In the genomic region with DNA sequence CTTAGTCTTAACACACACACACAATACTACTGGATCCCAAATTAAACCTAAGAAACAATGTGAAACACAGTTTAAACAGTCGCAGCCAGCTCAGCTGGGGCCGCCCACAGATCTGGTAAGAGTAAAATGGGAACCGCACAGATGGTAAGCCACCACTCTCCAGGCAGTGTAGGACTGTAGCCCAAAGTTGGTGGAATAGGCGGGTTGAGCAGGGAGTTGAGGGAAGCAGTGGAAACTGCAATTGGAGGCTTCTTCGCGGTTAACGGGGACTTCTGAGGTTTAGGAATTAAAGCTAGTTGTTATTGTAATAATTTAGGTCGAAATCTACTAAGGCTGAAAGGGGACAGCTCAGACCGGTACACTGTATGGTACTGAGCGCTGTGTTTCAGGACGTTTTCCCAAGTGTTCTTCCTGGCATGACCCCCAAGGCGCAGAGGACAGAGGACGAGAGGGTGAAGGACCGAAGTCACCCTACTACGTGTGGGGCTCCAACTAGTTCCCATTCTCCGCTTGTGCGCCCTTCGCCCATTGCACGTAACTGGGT, we compare ENCODE assay signal across 8 mouse cellular contexts. TPM values are rescaled to one million over a fixed set of nuclear protein-coding genes. Genes with fewer than 3 reads are reported as not detected.
DNase-seq lines count a peak whose midpoint lies in the region; ATAC-seq and TF ChIP-seq lines count a peak whose summit lies in the region.

No protein-coding gene starts in this region.

- intact Hi-C loops in heart, postnatal 25 days (cut with DNase I): no loop called here

- no peaks in the 10 kb centered on the region for H3K9me3 ChIP-seq in heart, embryonic 12.5 days (replicated peaks)
- H3K9me3 ChIP-seq in E14TG2a.4 (ENCODE audit: low read length): no peaks in the 10 kb centered on the region
- H3K9me3 ChIP-seq in hindbrain, postnatal 0 days (ENCODE audit: low read length): no peaks in the 10 kb centered on the region
- no peaks in the 10 kb centered on the region for H3K9me3 ChIP-seq in limb, embryonic 12.5 days
- no peaks in the 10 kb centered on the region for H3K9me3 ChIP-seq in neural tube, embryonic 14.5 days (ENCODE audit: control insufficient read depth, low read length)

- H3K9ac ChIP-seq in heart, embryonic 12.5 days: peak overlapping the region; percentile 78
- peak overlapping the region; percentile 88 for H3K9ac ChIP-seq in hindbrain, postnatal 0 days (replicated peaks; ENCODE audit: low read length)
- peak overlapping the region; percentile 79 for H3K9ac ChIP-seq in limb, embryonic 12.5 days (replicated peaks)
- peak overlapping the region; percentile 83 for H3K9ac ChIP-seq in neural tube, embryonic 14.5 days (replicated peaks; ENCODE audit: low read depth, low read length)

- peak overlapping the region; percentile 79 for H3K4me3 ChIP-seq in heart, embryonic 12.5 days
- peak overlapping the region; percentile 99 for H3K4me3 ChIP-seq in E14TG2a.4 (replicated peaks; ENCODE audit: low read length)
- H3K4me3 ChIP-seq in hindbrain, postnatal 0 days (ENCODE audit: low read length): peak overlapping the region; percentile 92
- H3K4me3 ChIP-seq in limb, embryonic 12.5 days (replicated peaks): peak overlapping the region; percentile 73
- peak overlapping the region; percentile 89 for H3K4me3 ChIP-seq in neural tube, embryonic 14.5 days (ENCODE audit: low read depth, low read length)

- no peak for TF ChIP-seq CTCF in E14TG2a.4 (conservative IDR thresholded peaks at IDR 0.05; ENCODE audit: low read length)
- no peak for TF ChIP-seq CTCF in hindbrain, postnatal 0 days (IDR thresholded peaks at IDR 0.05; ENCODE audit: low read depth)

- no peak; the same call in 1 of the 2 replicates for ATAC-seq in heart, embryonic 12.5 days (ENCODE audit: insufficient number of reproducible peaks, low FRiP score)
- peak; percentile 41 for ATAC-seq in erythroblast, adult 5-6 weeks (replicated peaks; ENCODE audit: low FRiP score, poor library complexity, severe bottlenecking)
- ATAC-seq in hindbrain, postnatal 0 days: peak; percentile 80
- ATAC-seq in limb, embryonic 12.5 days (ENCODE audit: insufficient number of reproducible peaks, insufficient read depth, low FRiP score, low TSS enrichment, low read depth): peak; percentile 48; the same call in 1 of the 2 replicates
- ATAC-seq in neural tube, embryonic 14.5 days (ENCODE audit: low read depth): peak; percentile 85

- H3K27ac ChIP-seq in heart, embryonic 12.5 days (ENCODE audit: poor library complexity, severe bottlenecking): peak overlapping the region; percentile 52
- peak overlapping the region; percentile 86 for H3K27ac ChIP-seq in hindbrain, postnatal 0 days
- peak overlapping the region; percentile 59; the same call in 1 of the 2 replicates for H3K27ac ChIP-seq in limb, embryonic 12.5 days
- H3K27ac ChIP-seq in neural tube, embryonic 14.5 days (ENCODE audit: low read depth, low read length): peak overlapping the region; percentile 60

- under 1% methylated on average over 19 of the region's 19 CpGs for WGBS in heart, embryonic 12.5 days
- under 1% methylated on average over 19 of the region's 19 CpGs for WGBS in hindbrain, postnatal 0 days
- under 1% methylated on average over 19 of the region's 19 CpGs for WGBS in limb, embryonic 12.5 days
- WGBS in neural tube, embryonic 14.5 days: under 1% methylated on average over 19 of the region's 19 CpGs

- DNase-seq in heart, postnatal 25 days (ENCODE audit: low spot score): no peak
- peak; percentile 17 for DNase-seq in hindbrain, postnatal 0 days (ENCODE audit: low spot score)
- DNase-seq in T-cell, adult 2 months (ENCODE audit: low spot score): no peak

- H3K4me1 ChIP-seq in heart, embryonic 12.5 days (replicated peaks): peaks cover 5% of the 10 kb centered on the region; the same call in 1 of the 2 replicates
- H3K4me1 ChIP-seq in E14TG2a.4 (replicated peaks; ENCODE audit: low read depth, low read length): peaks cover 15% of the 10 kb centered on the region
- H3K4me1 ChIP-seq in hindbrain, postnatal 0 days (ENCODE audit: insufficient read depth, low read length): peaks cover 5% of the 10 kb centered on the region; the same call in 1 of the 2 replicates
- H3K4me1 ChIP-seq in limb, embryonic 12.5 days (replicated peaks): peaks cover 11% of the 10 kb centered on the region
- no peaks in the 10 kb centered on the region for H3K4me1 ChIP-seq in neural tube, embryonic 14.5 days (ENCODE audit: control insufficient read depth, insufficient read depth, low read length)

- H3K4me2 ChIP-seq in heart, embryonic 12.5 days: peak overlapping the region; percentile 73
- peak overlapping the region; percentile 91 for H3K4me2 ChIP-seq in hindbrain, postnatal 0 days (ENCODE audit: low read depth, low read length)
- peak overlapping the region; percentile 69 for H3K4me2 ChIP-seq in limb, embryonic 12.5 days
- H3K4me2 ChIP-seq in neural tube, embryonic 14.5 days (ENCODE audit: low read depth, low read length): peak overlapping the region; percentile 84

- H3K36me3 ChIP-seq in heart, embryonic 12.5 days: peaks cover 9% of the 10 kb centered on the region
- peaks cover 10% of the 10 kb centered on the region for H3K36me3 ChIP-seq in E14TG2a.4 (ENCODE audit: insufficient read depth, low read length)
- H3K36me3 ChIP-seq in hindbrain, postnatal 0 days (ENCODE audit: insufficient read depth, low read length): no peaks in the 10 kb centered on the region
- H3K36me3 ChIP-seq in limb, embryonic 12.5 days: peaks cover 7% of the 10 kb centered on the region; the same call in 1 of the 2 replicates
- H3K36me3 ChIP-seq in neural tube, embryonic 14.5 days (ENCODE audit: control insufficient read depth, insufficient read depth, low read length): no peaks in the 10 kb centered on the region

- H3K27me3 ChIP-seq in heart, embryonic 12.5 days (replicated peaks): no peaks in the 10 kb centered on the region
- H3K27me3 ChIP-seq in E14TG2a.4 (ENCODE audit: insufficient read depth, low read length): 0 out of 2 replicates have a peak, but pooled peaks cover 4% of the 10 kb centered on the region
- no peaks in the 10 kb centered on the region for H3K27me3 ChIP-seq in hindbrain, postnatal 0 days (ENCODE audit: insufficient read depth, low read length)
- H3K27me3 ChIP-seq in limb, embryonic 12.5 days: no peaks in the 10 kb centered on the region
- no peaks in the 10 kb centered on the region for H3K27me3 ChIP-seq in neural tube, embryonic 14.5 days (ENCODE audit: control insufficient read depth, insufficient read depth, low read length)

RNA-seq across cellular contexts. Expression of gene Bloc1s5, which starts 0.6 kb away (rescaled TPM):
- polyA plus RNA-seq in heart, embryonic 12.5 days (2016; fragmentation: Nextera tagmentation; extraction: Ambion mirVana): 16.9 and 17.8 TPM in 2 replicates
- 10 to 100 TPM in 1 of 2 experiments, 1 to 10 TPM in 1; 8.9 to 10.2 TPM for total RNA-seq in heart, postnatal 25 days (2021)
- 0.38 and 1.3 TPM in 2 replicates for total RNA-seq in erythroblast, adult 5-6 weeks (2015; ENCODE audit: low replicate concordance)
- 3.2 and 11.2 TPM in 2 replicates for total RNA-seq in erythroblast, adult 5-6 weeks (2017; ENCODE audit: low replicate concordance)
- 9.7 and 10.1 TPM in 2 replicates for total RNA-seq in hindbrain, postnatal 0 days (2014; rRNA removed)
- 22.2 and 23.5 TPM in 2 replicates for polyA plus RNA-seq in hindbrain, postnatal 0 days (2015; fragmentation: Nextera tagmentation; extraction: Ambion mirVana)
- 26.8 and 27.1 TPM in 2 replicates for polyA plus RNA-seq in limb, embryonic 12.5 days (2016; fragmentation: Nextera tagmentation; extraction: Ambion mirVana)
- 18.1 and 20.7 TPM in 2 replicates for polyA plus RNA-seq in neural tube, embryonic 14.5 days (2014; fragmentation: Nextera tagmentation; extraction: Ambion mirVana)

RNA-seq across cellular contexts. Expression of gene Eef1e1, which starts 24.5 kb away (rescaled TPM):
- polyA plus RNA-seq in heart, embryonic 12.5 days (2016; fragmentation: Nextera tagmentation; extraction: Ambion mirVana): 36.8 and 37.1 TPM in 2 replicates
- total RNA-seq in heart, postnatal 25 days (2021): 10 to 100 TPM; 11.2 to 13.7 TPM
- total RNA-seq in erythroblast, adult 5-6 weeks (2015; ENCODE audit: low replicate concordance): 1.9 and 16.1 TPM in 2 replicates
- total RNA-seq in erythroblast, adult 5-6 weeks (2017; ENCODE audit: low replicate concordance): 3.8 and 5.3 TPM in 2 replicates
- total RNA-seq in hindbrain, postnatal 0 days (2014; rRNA removed): 24.5 and 36.6 TPM in 2 replicates
- polyA plus RNA-seq in hindbrain, postnatal 0 days (2015; fragmentation: Nextera tagmentation; extraction: Ambion mirVana): 105 and 107 TPM in 2 replicates
- polyA plus RNA-seq in limb, embryonic 12.5 days (2016; fragmentation: Nextera tagmentation; extraction: Ambion mirVana): 47.3 and 50.0 TPM in 2 replicates
- 84.0 and 109 TPM in 2 replicates for polyA plus RNA-seq in neural tube, embryonic 14.5 days (2014; fragmentation: Nextera tagmentation; extraction: Ambion mirVana)
